Mouse (Mus musculus) ES-Bruce4 (cell line): ENCODE measurements around the gene Mpzl1.

Source experiments
- CTCF ChIP-seq: IDR thresholded peaks from one replicate; pipeline ENCODE4 v1.8.1; 2011; ENCODE audit warnings: low read depth, low read length
- POLR2A ChIP-seq: IDR thresholded peaks from one replicate; pipeline ENCODE4 v1.8.1; 2011; ENCODE audit warnings: low read length; ENCODE audit not compliant: insufficient read depth

DNA sequence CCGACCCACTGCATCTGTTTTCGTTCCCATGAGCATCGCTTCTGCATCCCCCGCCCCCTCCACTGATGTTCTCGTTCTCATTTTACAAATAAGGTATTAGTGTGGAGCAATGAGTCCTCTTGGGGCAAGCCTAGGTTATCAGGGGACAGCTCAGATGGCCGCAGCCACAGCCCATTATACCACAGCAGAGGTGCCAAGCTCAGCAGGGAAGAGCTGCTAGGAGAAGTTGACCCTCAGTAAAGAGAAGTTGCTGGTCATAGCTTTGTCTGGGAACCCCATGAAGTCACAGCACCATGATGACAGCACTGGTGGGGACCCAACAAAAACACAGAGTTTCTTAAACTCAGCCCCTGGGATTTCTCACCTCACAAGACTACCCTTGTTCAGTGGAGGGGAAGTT lies 27.4 kb upstream of the Mpzl1 start:
- no peak for TF ChIP-seq CTCF
- TF ChIP-seq POLR2A: no peak
